Mouse (Mus musculus) embryonic facial prominence, embryonic 15.5 days (tissue): Measurements from ENCODE around the gene Zbtb16. TPM values are rescaled to one million over a fixed set of nuclear protein-coding genes. Genes with fewer than 3 reads are reported as not detected.

Experiments
- ATAC-seq: fragments of 200-750 bp; cut with Nextera tagmentation; 2 replicates; pipeline ENCODE4 v1.8.0; 2017; ENCODE audit warnings: low read depth, moderate TSS enrichment; ENCODE audit not compliant: insufficient number of reproducible peaks, low FRiP score, low TSS enrichment
- H3K27ac ChIP-seq: fragments of 300-500 bp; sonication (generic); replicated peaks from 2 replicates; pipeline ENCODE4 v1.5.1; 2015; ENCODE audit warnings: mild to moderate bottlenecking, inconsistent platforms
- H3K27me3 ChIP-seq: fragments of 300-500 bp; sonication (generic); 2 replicates; pipeline ENCODE4 v1.6.1; 2015; ENCODE audit warnings: inconsistent platforms
- H3K36me3 ChIP-seq: fragments of 300-500 bp; sonication (generic); 2 replicates; pipeline ENCODE4 v1.6.1; 2015; ENCODE audit warnings: mild to moderate bottlenecking, inconsistent platforms
- H3K4me1 ChIP-seq: fragments of 300-500 bp; sonication (generic); 2 replicates; pipeline ENCODE4 v1.6.1; 2015; ENCODE audit warnings: inconsistent platforms
- H3K4me2 ChIP-seq: fragments of 300-500 bp; sonication (generic); replicated peaks from 2 replicates; pipeline ENCODE4 v1.6.1; 2015; ENCODE audit warnings: mild to moderate bottlenecking, inconsistent platforms
- H3K4me3 ChIP-seq: fragments of 300-500 bp; sonication (generic); replicated peaks from 2 replicates; pipeline ENCODE4 v1.5.1; 2015; ENCODE audit warnings: mild to moderate bottlenecking, inconsistent platforms
- H3K9ac ChIP-seq: fragments of 300-500 bp; sonication (generic); 2 replicates; pipeline ENCODE4 v1.6.1; 2015; ENCODE audit warnings: inconsistent platforms
- H3K9me3 ChIP-seq: fragments of 300-500 bp; sonication (generic); replicated peaks from 2 replicates; pipeline ENCODE4 v1.6.1; 2016; ENCODE audit warnings: inconsistent platforms
- WGBS: fragments of 180-500 bp; shearing (Covaris S2); methylation state at CpG from one replicate; pipeline ENCODE4 v1.1.7; 2015; 5-methylcytosine and 5-hydroxymethylcytosine counted together
- polyA plus RNA-seq: library from polyadenylated mRNA; unstranded; fragments of >200 nt; fragmentation: Nextera tagmentation; extraction: Ambion mirVana; gene quantifications from 2 replicates; pipeline ENCODE4 v1.2.1, GENCODE M21; 2015

The Zbtb16 gene
- polyA plus RNA-seq, 1 experiment from 2014 or later, result 10.0 TPM

DNA sequence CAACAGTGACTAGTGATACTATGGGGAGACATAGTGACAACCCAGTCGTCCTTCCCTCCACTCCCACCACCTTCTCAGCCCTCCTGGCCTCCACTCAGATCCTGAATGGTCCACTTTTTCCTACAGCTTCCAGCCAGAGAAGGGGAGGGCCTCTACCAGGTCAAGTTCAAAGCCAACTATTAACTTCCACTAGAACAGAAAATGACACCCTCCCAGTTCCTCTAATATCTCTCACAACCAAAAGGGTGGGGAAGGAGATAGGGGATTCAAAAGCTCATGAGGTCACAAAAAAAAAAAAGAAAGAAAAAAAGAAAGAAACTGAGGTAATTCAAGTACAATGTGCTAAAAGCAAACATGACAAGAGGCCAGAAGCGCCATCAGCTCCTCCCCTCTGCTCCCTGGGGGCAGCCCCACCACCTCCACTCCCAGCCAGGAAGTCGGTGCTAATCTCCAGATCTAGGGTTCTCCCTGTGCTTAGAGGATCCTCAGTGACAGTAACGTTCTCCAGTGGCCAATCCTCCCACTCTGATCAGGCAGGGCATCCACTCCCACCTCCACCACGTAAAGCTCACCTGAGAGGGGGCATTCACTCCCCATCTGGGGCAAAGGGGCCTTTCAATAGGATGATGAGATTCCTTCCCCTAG lies 180.4 kb downstream of the Zbtb16 start:
- Histone ChIP-seq H3K27me3 (no peaks in the 10 kb centered on the region), H3K4me1 (no peaks in the 10 kb centered on the region), H3K4me3 (no peak overlapping the region), H3K36me3 (no peaks in the 10 kb centered on the region), H3K4me2 (no peak overlapping the region), H3K27ac (no peak overlapping the region), H3K9me3 (no peaks in the 10 kb centered on the region), H3K9ac (no peak overlapping the region)
- 21% methylated on average over 5 of the region's 5 CpGs for WGBS
- no peak for ATAC-seq

DNA sequence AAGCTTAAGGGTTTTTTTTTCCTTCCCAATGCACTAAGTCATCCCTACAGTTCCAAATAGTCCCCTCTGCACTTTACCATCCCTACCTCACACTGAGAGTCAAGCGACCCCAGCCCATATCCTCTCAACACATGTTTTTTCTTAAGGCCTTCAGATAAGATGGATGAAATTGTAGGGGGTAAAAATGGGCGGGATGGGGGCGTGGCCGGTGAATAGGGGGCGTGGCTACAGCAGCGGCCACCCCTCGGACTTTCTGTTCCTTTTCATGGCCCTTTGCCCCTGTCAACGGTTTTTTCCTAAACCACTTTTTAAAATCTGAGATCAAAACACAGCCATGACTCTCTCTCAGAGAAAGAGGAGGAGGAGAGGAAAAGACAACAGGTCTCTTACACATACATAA lies 181.3 kb downstream of the Zbtb16 start:
- Histone ChIP-seq H3K4me1 (peaks cover 2% of the 10 kb centered on the region), H3K36me3 (no peaks in the 10 kb centered on the region), H3K4me3 (no peak overlapping the region), H3K9me3 (no peaks in the 10 kb centered on the region), H3K4me2 (no peak overlapping the region), H3K27ac (no peak overlapping the region), H3K27me3 (peaks cover 5% of the 10 kb centered on the region), H3K9ac (no peak overlapping the region)
- ATAC-seq, result no peak
- WGBS, result 10% methylated on average over 8 of the region's 8 CpGs

DNA sequence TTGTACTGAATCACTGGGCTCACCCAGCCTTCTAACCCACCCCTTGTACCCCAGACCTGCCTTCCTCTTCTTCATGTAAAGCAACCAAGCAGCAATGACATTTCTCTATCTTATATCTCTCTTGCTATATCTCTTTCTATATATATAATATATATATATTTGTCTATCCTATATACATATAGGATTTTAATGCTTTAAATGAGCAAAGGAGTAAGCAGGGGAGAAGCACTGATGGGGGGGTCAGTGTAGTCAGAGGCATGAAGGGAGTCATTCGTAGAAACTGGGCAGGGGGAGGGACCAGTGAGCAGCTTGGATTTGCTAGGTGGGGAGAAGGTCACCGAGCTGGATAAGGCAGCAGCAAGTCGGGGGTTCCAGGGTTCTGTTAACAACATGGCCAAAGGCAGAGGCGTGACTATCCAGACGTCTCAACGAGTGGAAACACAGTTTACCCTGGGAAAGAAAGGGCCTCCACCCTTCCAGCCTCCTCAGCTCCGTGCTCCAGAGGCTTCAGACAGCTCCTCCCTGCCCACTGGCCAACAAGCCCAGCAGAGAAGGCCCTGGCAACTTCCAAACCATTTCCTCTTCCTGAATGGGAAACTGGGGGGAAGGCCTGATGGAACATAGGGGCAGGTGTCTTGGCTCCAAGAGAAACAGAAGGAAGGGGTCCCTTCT lies 182.5 kb downstream of the Zbtb16 start:
- Histone ChIP-seq H3K4me3 (no peak overlapping the region), H3K27ac (no peak overlapping the region), H3K36me3 (no peaks in the 10 kb centered on the region), H3K4me1 (peaks cover 12% of the 10 kb centered on the region), H3K9me3 (no peaks in the 10 kb centered on the region), H3K9ac (no peak overlapping the region), H3K27me3 (peaks cover 12% of the 10 kb centered on the region), H3K4me2 (no peak overlapping the region)
- no peak for ATAC-seq
- WGBS, result 36% methylated on average over 7 of the region's 7 CpGs

DNA sequence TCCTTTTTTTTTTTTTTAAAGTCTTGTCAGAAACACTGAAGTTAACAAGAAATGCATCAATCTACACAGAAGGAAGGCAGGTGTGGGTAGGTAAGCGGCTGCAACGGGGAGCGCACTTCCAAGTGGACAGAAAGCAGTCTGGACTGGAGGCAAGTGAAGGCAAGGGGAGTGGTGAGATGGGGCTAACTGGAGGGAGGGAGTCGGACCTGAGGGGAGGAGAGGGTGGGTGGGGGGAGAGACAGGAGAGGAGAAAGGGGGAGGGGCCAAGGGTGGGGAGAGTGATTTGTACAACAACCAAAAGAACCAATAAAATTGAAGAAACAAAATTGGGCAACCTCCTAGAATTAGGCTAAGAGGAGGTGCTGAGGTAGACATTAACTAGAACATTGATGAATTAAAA lies 184.0 kb downstream of the Zbtb16 start:
- Histone ChIP-seq H3K9ac (no peak overlapping the region), H3K36me3 (no peaks in the 10 kb centered on the region), H3K4me1 (peaks cover 12% of the 10 kb centered on the region), H3K9me3 (no peaks in the 10 kb centered on the region), H3K4me2 (no peak overlapping the region), H3K27ac (no peak overlapping the region), H3K4me3 (no peak overlapping the region), H3K27me3 (peaks cover 23% of the 10 kb centered on the region)
- no peak for ATAC-seq
- 41% methylated on average over 4 of the region's 4 CpGs for WGBS

DNA sequence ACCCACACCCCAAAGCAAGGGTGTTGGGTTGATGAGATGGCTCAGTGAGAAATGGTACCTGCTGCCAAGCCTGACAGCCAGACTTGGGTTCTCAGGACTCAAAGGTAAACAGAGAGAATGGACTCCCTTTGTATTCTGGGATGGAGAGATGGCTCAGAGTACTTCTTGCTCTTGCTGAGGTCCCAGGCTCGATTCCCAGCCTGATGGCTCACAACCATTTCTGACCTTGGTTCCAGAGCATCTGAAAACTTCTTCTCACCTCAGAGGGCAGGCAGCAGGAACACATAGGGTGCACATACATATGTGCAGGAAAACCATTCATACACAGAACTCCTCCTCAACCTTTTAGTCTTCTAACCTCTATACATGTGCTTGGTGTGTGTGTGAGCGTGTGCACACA lies 185.2 kb downstream of the Zbtb16 start:
- H3K4me3 ChIP-seq, result no peak overlapping the region
- no peaks in the 10 kb centered on the region for H3K36me3 ChIP-seq
- no peaks in the 10 kb centered on the region for H3K9me3 ChIP-seq
- H3K4me1 ChIP-seq, result peaks cover 12% of the 10 kb centered on the region
- no peak overlapping the region for H3K9ac ChIP-seq
- H3K27ac ChIP-seq, result no peak overlapping the region
- H3K4me2 ChIP-seq, result no peak overlapping the region
- WGBS, result 77% methylated on average over 2 of the region's 2 CpGs
- no peak for ATAC-seq
- peaks cover 23% of the 10 kb centered on the region for H3K27me3 ChIP-seq

DNA sequence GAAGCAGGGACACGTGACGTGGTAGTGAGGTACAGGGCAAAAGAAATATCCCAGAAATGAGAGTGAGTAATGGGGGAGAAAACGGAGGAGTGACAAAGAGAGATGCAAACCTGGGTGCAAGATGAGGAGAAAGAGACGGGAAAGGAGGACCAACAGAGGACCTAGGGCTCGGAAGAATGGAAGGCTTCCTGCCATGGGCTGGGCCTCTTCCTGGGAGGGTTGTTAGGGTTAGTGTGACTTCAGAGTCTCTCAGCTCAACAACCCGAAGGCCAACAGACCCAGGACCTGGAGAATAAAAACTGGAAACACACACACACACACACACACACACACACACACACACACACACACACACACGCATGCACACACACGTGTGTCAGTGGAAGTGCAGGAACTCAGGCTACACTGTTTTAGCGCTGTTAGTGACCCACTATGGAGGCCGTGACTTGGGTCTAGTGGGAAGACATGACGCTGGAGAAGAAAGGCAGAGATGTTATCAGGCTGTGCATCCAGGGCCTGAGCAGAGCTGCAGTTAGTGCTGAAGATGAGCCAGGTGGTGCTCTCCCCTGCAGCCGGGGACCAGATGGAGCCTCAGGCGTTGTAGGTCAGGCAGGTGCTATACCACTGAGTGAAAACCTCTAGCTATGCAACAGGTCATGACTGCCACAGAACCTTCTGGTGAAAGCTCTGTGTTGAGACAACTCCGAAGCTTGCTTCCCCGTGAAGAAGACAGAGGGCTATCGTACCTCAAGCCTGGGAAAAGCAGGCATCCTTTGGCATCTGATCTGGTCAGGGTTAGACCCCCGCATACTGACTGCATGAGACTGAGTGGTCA lies 186.0 kb downstream of the Zbtb16 start:
- Histone ChIP-seq H3K27ac (no peak overlapping the region), H3K4me1 (peaks cover 12% of the 10 kb centered on the region), H3K4me3 (peak overlapping the region; percentile 33; the same call in 1 of the 2 replicates), H3K4me2 (peak overlapping the region; percentile 53; the same call in 1 of the 2 replicates), H3K36me3 (no peaks in the 10 kb centered on the region), H3K9me3 (no peaks in the 10 kb centered on the region), H3K9ac (no peak overlapping the region), H3K27me3 (peaks cover 23% of the 10 kb centered on the region)
- no peak for ATAC-seq
- 42% methylated on average over 17 of the region's 17 CpGs for WGBS

DNA sequence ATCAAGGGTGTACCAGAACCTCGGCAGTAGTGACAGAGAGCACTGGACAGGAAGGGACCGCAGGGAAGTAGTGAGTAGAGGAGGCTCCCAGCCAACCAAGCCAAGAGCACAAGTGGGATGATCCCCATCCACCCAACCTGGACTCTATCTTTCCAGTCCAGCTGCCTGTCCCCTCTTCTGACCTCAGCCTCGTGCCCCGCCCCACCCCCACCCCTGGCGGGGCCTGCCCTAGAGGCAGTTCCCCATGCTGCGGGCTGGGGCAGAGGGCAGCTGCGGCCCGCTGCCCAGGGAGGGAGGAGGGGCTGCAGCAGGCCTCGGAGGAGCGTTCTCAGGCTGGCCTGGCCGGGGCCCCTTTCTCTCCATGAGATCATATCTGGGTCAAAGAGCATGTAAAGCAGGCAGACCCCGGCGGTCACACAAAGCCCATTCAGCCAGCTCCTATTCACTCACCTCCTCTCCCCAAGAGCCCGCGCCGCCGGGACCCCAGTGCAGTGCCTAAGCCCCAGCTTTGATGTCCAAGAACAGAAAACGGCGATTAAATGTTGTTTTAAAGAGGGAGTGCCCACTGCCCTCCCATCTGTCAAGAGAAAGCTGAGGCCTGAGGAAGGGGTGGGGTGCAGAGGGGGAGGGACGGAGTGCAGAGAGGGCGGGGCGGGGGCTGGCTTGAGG lies 186.8 kb downstream of the Zbtb16 start:
- 2% methylated on average over 22 of the region's 22 CpGs for WGBS
- Histone ChIP-seq H3K9ac (no peak overlapping the region), H3K4me1 (peaks cover 12% of the 10 kb centered on the region), H3K27ac (no peak overlapping the region), H3K9me3 (no peaks in the 10 kb centered on the region; the same call in 1 of the 2 replicates), H3K4me3 (peak overlapping the region; percentile 33), H3K27me3 (peaks cover 23% of the 10 kb centered on the region), H3K36me3 (no peaks in the 10 kb centered on the region), H3K4me2 (peak overlapping the region; percentile 53)
- peak; percentile 37; the same call in 1 of the 2 replicates for ATAC-seq

DNA sequence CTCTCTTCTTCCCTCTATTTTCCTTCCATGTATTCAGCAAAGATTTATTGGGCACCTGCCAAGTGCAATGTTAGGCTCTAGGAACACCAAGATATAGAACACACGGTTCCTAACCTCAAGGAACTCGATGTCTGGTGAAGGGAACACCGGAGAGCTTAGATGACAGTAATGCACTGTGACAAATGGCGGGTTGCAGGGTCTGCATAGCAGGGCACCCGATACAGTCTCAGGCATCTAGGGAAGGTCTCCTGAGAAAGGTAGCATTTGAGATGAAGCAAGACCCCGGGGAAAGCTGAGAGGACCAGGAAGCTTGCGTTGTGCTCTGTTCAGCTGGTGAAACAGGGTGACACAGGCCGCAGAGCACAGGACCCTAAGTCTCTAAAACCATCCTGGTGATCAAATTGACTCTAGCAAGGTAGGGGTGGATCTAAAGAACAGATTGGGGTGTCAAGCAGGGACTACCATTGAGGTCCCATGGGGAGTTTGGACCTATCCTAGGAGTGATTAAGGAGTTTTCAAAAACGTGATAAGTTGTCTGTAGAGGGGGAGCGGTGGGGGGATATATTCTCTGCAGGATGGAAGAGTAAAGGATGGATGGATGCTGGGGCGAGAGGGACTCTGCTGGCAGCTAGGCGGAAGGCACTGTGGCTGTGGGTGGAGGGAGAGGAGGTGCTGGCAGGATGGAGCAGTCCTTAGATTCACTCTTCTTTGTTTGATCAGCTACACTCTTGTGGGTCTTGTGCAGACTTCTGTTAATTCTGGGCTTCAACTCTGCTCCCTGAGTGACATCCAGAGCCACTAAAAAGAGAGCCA lies 187.5 kb downstream of the Zbtb16 start:
- ATAC-seq, result 0 out of 2 replicates have a peak, but pooled peaks have one; percentile 20
- Histone ChIP-seq H3K4me3 (peak overlapping the region; percentile 33), H3K9me3 (no peaks in the 10 kb centered on the region; the same call in 1 of the 2 replicates), H3K9ac (no peak overlapping the region), H3K4me2 (peak overlapping the region; percentile 53), H3K27ac (no peak overlapping the region), H3K27me3 (peaks cover 23% of the 10 kb centered on the region), H3K4me1 (peaks cover 12% of the 10 kb centered on the region), H3K36me3 (no peaks in the 10 kb centered on the region)
- 43% methylated on average over 12 of the region's 12 CpGs for WGBS

DNA sequence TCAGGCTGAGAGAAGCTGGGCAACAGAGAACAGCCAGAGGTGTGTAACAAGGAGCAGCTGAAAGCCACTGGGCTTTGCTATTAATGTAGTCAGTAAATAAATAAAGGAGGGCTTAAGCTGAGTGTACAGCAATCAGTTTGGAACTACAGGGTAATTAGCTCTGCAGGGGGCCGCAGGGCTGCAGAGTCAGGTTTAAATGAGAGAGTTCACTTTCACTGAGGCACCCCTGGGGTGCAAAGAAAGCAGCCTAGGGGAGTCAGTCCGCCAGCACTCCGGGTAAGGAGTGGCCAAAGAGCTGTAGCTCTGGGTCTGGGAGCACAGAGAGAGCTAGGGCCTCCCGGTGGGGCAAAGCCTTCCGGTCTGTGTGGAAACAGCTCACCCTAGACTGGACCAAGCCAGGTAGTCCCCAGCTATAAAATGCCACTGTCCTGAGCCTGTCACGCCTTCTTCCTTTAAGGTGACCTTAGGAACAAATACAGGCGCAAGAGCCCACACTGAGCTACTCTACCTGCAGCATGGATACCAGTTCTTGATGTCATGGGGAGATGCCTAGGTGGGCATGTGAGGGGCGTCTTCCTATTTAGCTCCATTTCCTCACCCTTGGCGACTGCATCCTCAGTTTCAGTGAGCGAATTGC lies 188.3 kb downstream of the Zbtb16 start:
- peaks cover 23% of the 10 kb centered on the region for H3K27me3 ChIP-seq
- no peaks in the 10 kb centered on the region for H3K36me3 ChIP-seq
- ATAC-seq, result no peak
- no peaks in the 10 kb centered on the region; the same call in 1 of the 2 replicates for H3K9me3 ChIP-seq
- no peak overlapping the region for H3K4me3 ChIP-seq
- peaks cover 12% of the 10 kb centered on the region for H3K4me1 ChIP-seq
- H3K27ac ChIP-seq, result no peak overlapping the region
- no peak overlapping the region for H3K9ac ChIP-seq
- no peak overlapping the region for H3K4me2 ChIP-seq
- WGBS, result 29% methylated on average over 10 of the region's 10 CpGs
